Mouse (Mus musculus): ENCODE results near the gene Gdpd3. TPM values are rescaled to one million over a fixed set of nuclear protein-coding genes. Genes with fewer than 3 reads are reported as not detected.
"Not testable (repeated sequence)": the region's sequence is repeated elsewhere in the genome, so short reads cannot be mapped to it uniquely, and the experiment has no call there.

Gdpd3 gene
- 1 to 10 TPM; 2.7 to 4.3 TPM for total RNA-seq (2021)
- long read RNA-seq, experiment 1, partial matches to known transcripts: 1 of 3 reads
- long read RNA-seq, experiment 1, other reads (novel, unspliced or antisense): 2 of 3 reads
- long read RNA-seq, experiment 2, partial matches to known transcripts: 0 of 1 reads
- long read RNA-seq, experiment 2, other reads (novel, unspliced or antisense): 0 of 1 reads

- DNase-seq (ENCODE audit: low spot score in 2 of 2): no peak
Observed at GRCm38 (mm10) chr7:126766201-126766600, at the start of gene Gdpd3. Gene Gdpd3 (plus strand): TSS chr7:126766334.

GRCm38 (mm10) chr7:126717566-126717965 is 48.6 kb upstream of the Gdpd3 start:
- no peak for DNase-seq (ENCODE audit: low spot score in 2 of 2)

GRCm38 (mm10) chr7:126718787-126719337 is 47.3 kb upstream of the Gdpd3 start:
- DNase-seq (ENCODE audit: low spot score in 2 of 2): no peak

- no peak for DNase-seq (ENCODE audit: low spot score in 2 of 2)
Observed at GRCm38 (mm10) chr7:126721635-126722034, 44.5 kb upstream of the Gdpd3 start.

- no peak for DNase-seq (ENCODE audit: low spot score in 2 of 2)
Observed at GRCm38 (mm10) chr7:126725077-126725476, 41.1 kb upstream of the Gdpd3 start.

GRCm38 (mm10) chr7:126725667-126726066 is 40.5 kb upstream of the Gdpd3 start:
- DNase-seq (ENCODE audit: low spot score in 2 of 2): no peak

- DNase-seq (ENCODE audit: low spot score in 2 of 2): not testable (repeated sequence)
Observed at GRCm38 (mm10) chr7:126730256-126730789, 35.8 kb upstream of the Gdpd3 start.

- no peak for DNase-seq (ENCODE audit: low spot score in 2 of 2)
Observed at GRCm38 (mm10) chr7:126736122-126736521, 30.0 kb upstream of the Gdpd3 start.

- DNase-seq (ENCODE audit: low spot score in 2 of 2): no peak
Observed at GRCm38 (mm10) chr7:126739551-126739950, 26.6 kb upstream of the Gdpd3 start.

- DNase-seq (ENCODE audit: low spot score in 2 of 2): no peak
Observed at GRCm38 (mm10) chr7:126740132-126740735, 25.9 kb upstream of the Gdpd3 start.

- no peak for DNase-seq (ENCODE audit: low spot score in 2 of 2)
Observed at GRCm38 (mm10) chr7:126740977-126741376, 25.2 kb upstream of the Gdpd3 start.

- DNase-seq (ENCODE audit: low spot score in 2 of 2): no peak
Observed at GRCm38 (mm10) chr7:126741452-126741851, 24.7 kb upstream of the Gdpd3 start.

GRCm38 (mm10) chr7:126741964-126742482 is 24.1 kb upstream of the Gdpd3 start:
- DNase-seq (ENCODE audit: low spot score in 2 of 2): no peak

GRCm38 (mm10) chr7:126746066-126746465 is 20.1 kb upstream of the Gdpd3 start:
- no peak for DNase-seq (ENCODE audit: low spot score in 2 of 2)

GRCm38 (mm10) chr7:126746798-126747197 is 19.3 kb upstream of the Gdpd3 start:
- DNase-seq (ENCODE audit: low spot score in 2 of 2): no peak

GRCm38 (mm10) chr7:126748824-126749223 is 17.3 kb upstream of the Gdpd3 start:
- DNase-seq (ENCODE audit: low spot score in 2 of 2): no peak

GRCm38 (mm10) chr7:126749582-126750343 is 16.4 kb upstream of the Gdpd3 start:
- no peak for DNase-seq (ENCODE audit: low spot score in 2 of 2)

GRCm38 (mm10) chr7:126754866-126755265 is 11.3 kb upstream of the Gdpd3 start:
- peak; percentile 68 to 75 for DNase-seq (ENCODE audit: low spot score in 2 of 2)

- no peak for DNase-seq (ENCODE audit: low spot score in 2 of 2)
Observed at GRCm38 (mm10) chr7:126758539-126758938, 7.6 kb upstream of the Gdpd3 start.

- peak; percentile 85 to 90 for DNase-seq (ENCODE audit: low spot score in 2 of 2)
Observed at GRCm38 (mm10) chr7:126759050-126759671, 7.0 kb upstream of the Gdpd3 start, which contains the start of gene Mapk3. Gene Mapk3 (plus strand): TSS chr7:126759601.

Data from adrenal gland, adult 18-20 months (tissue).